Mouse (Mus musculus): ENCODE results near the gene Suv39h1. TPM values are rescaled to one million over a fixed set of nuclear protein-coding genes. Genes with fewer than 3 reads are reported as not detected.
"Not testable (repeated sequence)": the region's sequence is repeated elsewhere in the genome, so short reads cannot be mapped to it uniquely, and the experiment has no call there.

Suv39h1 gene
- polyA plus RNA-seq, 1 experiment from 2014 or later: 68.5 TPM

DNA sequence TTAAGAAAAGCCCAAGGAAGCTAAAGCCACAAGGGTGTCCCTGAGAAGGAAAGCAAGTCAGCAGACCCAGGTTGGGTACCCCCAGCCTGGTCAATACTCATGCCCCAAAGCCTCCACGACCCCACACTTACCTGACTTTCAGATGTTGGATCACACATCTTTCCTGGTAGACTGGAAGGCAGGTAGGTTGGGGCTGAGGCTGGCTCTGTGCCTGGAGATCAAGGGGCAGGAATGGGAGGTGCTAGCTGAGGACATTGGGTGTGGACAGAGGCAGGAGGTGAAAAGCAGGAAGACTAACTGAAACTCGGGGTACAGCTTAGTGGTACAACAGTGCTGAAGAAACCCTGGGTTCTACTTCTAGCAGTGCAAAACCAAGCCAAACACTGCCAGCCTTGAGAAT lies 56.3 kb downstream of the Suv39h1 start, which contains the start of gene Glod5:
TSS of gene Glod5 (minus strand) at position 207 of the 400 bp plus-strand sequence.
- ATAC-seq (ENCODE audit: low FRiP score, low read depth): no peak
- WGBS: 60% methylated on average over 2 of the region's 2 CpGs
- no peaks in the 10 kb centered on the region for H3K36me3 ChIP-seq
- H3K9me3 ChIP-seq: no peaks in the 10 kb centered on the region
- H3K27me3 ChIP-seq: no peaks in the 10 kb centered on the region
- H3K4me1 ChIP-seq: no peaks in the 10 kb centered on the region
- no peak within 1 kb of the TSS for H3K27ac ChIP-seq (replicated peaks)
- no peak within 1 kb of the TSS for H3K4me3 ChIP-seq
- no peak within 1 kb of the TSS for H3K9ac ChIP-seq (replicated peaks)
- H3K4me2 ChIP-seq (replicated peaks): no peak within 1 kb of the TSS

DNA sequence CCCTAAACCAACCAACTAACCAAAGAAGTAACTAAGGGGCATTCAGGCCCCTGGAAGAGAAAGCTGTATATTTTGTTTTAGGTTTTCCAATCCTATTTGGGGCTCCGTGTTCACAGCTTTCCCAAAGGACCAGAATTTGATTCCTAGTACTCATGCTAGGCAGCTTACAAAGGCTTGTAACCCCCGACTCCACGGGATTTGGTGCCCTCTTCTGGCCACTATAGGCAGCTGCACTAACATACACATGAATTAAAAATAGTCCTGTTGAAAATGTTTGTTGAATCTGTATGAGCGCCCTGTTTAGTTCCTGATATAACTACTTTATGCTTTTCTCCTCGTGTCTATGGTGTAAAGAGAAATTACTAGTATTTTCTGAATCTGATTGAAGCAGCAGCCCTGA lies 57.4 kb downstream of the Suv39h1 start:
- Histone ChIP-seq H3K36me3 (no peaks in the 10 kb centered on the region), H3K27ac (replicated peaks) (no peak overlapping the region), H3K4me3 (no peak overlapping the region), H3K4me1 (no peaks in the 10 kb centered on the region), H3K9ac (replicated peaks) (no peak overlapping the region), H3K9me3 (no peaks in the 10 kb centered on the region), H3K4me2 (replicated peaks) (no peak overlapping the region), H3K27me3 (no peaks in the 10 kb centered on the region)
- ATAC-seq (ENCODE audit: low FRiP score, low read depth): no peak
- 8% methylated on average over 5 of the region's 5 CpGs for WGBS

DNA sequence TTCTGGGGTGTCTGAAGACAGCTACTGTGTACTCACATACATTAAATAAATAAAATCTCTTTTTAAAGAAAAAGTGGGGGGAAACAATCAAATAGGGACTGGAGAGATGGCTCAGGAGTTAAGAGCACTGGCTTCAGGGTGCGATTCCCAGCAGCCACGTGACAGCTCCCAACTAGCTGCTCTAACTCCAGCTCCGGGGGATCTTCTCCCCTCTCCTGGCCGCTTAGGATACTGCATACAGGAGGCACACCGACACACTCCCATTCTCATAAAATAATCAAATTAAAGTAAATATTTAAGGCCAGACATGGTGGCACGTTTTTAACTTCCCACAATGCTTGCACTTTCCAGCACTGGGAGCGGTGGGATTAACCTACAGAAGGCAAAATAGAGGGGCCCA lies 58.9 kb downstream of the Suv39h1 start:
- not testable (repeated sequence) for H3K4me1 ChIP-seq; H3K4me3 ChIP-seq; H3K27ac ChIP-seq (replicated peaks); H3K4me2 ChIP-seq (replicated peaks); H3K36me3 ChIP-seq; H3K9me3 ChIP-seq; H3K27me3 ChIP-seq; ATAC-seq (ENCODE audit: low FRiP score, low read depth); H3K9ac ChIP-seq (replicated peaks)
- 26% methylated on average over 7 of the region's 7 CpGs for WGBS

DNA sequence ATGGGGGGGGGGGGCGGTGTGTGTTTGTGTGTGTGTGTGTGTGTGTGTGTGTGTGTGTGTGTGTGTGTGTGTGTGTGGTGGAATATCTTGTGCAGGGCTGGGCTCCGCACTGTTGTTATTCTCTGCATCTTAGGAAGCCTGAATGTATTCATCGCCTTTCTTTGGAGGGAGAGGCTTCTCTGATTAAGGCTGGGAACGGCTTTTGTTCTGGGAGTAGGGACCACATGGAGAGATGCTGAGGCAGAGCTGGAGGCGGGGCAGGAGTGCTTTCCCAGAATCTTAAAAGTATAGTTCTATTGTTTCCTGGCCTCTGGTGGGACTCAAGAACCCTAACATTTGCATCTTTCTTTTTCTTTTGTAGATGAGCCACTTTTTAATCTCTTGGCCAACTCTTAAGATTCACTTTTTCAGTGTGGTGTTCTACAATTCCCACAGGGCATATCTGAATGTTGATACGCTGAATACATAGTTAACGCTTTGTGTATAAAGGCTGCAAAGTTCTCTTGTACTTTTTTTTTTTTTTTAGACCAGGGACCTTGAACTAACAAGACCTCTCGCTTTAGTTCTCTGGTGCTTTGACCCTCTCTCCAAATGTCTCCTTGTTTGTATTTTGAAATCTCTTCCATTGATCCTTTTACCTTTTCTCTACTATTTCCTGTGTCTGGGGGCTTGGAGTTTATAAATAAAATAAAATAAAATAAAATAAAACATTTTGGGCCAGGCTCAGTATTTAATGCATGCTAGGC lies 60.8 kb downstream of the Suv39h1 start:
- Histone ChIP-seq H3K4me3 (no peak overlapping the region), H3K4me1 (0 out of 2 replicates have a peak, but pooled peaks cover under 1% of the 10 kb centered on the region), H3K27me3 (no peaks in the 10 kb centered on the region), H3K4me2 (replicated peaks) (no peak overlapping the region), H3K36me3 (no peaks in the 10 kb centered on the region), H3K9ac (replicated peaks) (no peak overlapping the region), H3K27ac (replicated peaks) (peak overlapping the region; percentile 56; the same call in 1 of the 2 replicates), H3K9me3 (no peaks in the 10 kb centered on the region)
- ATAC-seq (ENCODE audit: low FRiP score, low read depth): peak; percentile 86
- WGBS: 22% methylated on average over 8 of the region's 8 CpGs

DNA sequence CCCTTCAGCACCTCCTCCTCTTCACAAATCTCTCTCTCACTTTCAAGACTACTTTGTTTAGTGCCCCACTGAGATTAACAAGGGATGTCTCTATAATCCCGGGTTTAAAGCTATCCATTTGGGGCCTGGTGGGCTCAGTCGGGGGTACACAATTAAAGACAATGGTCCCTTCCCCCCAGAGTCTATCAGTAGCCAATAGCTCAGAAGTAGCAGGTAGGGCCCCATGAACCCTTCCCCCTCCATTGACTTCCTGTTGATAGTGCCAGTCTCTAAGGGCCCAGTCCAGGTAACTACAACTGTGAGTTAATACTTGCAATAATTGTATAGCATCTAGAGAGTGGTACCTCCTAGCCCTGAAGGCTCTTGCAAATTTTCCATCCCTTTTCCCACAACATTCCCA lies 61.4 kb downstream of the Suv39h1 start:
- ATAC-seq (ENCODE audit: low FRiP score, low read depth): peak; percentile 52
- H3K27me3 ChIP-seq: no peaks in the 10 kb centered on the region
- 23% methylated on average over 2 of the region's 2 CpGs for WGBS
- H3K9ac ChIP-seq (replicated peaks): no peak overlapping the region
- H3K4me3 ChIP-seq: no peak overlapping the region
- peak overlapping the region; percentile 56; the same call in 1 of the 2 replicates for H3K27ac ChIP-seq (replicated peaks)
- H3K4me1 ChIP-seq: peaks cover 4% of the 10 kb centered on the region; the same call in 1 of the 2 replicates
- no peaks in the 10 kb centered on the region for H3K36me3 ChIP-seq
- no peaks in the 10 kb centered on the region for H3K9me3 ChIP-seq
- H3K4me2 ChIP-seq (replicated peaks): no peak overlapping the region

Other genes with a start within 250 kb of the Suv39h1 start
- gene Otud5, start 233.4 kb downstream of the Suv39h1 start, polyA plus RNA-seq (2016; fragmentation: Nextera tagmentation; extraction: Ambion mirVana): 63.2 and 68.3 TPM in 2 replicates
- gene Pim2, start 196.5 kb downstream of the Suv39h1 start, polyA plus RNA-seq (2016; fragmentation: Nextera tagmentation; extraction: Ambion mirVana): 19.2 and 19.7 TPM in 2 replicates
- 31.0 and 31.4 TPM in 2 replicates for gene Slc35a2, start 190.7 kb downstream of the Suv39h1 start, polyA plus RNA-seq (2016; fragmentation: Nextera tagmentation; extraction: Ambion mirVana)
- 177 and 180 TPM in 2 replicates for gene Pqbp1, start 175.5 kb downstream of the Suv39h1 start, polyA plus RNA-seq (2016; fragmentation: Nextera tagmentation; extraction: Ambion mirVana)
- 156 and 160 TPM in 2 replicates for gene Timm17b, start 175.4 kb downstream of the Suv39h1 start, polyA plus RNA-seq (2016; fragmentation: Nextera tagmentation; extraction: Ambion mirVana)
- not detected in 2 replicates for gene Gm10491, start 166.9 kb downstream of the Suv39h1 start, polyA plus RNA-seq (2016; fragmentation: Nextera tagmentation; extraction: Ambion mirVana)
- gene Gm10490, start 165.2 kb downstream of the Suv39h1 start, polyA plus RNA-seq (2016; fragmentation: Nextera tagmentation; extraction: Ambion mirVana): not detected in 2 replicates
- gene Pcsk1n, start 154.9 kb downstream of the Suv39h1 start, polyA plus RNA-seq (2016; fragmentation: Nextera tagmentation; extraction: Ambion mirVana): 77.5 and 87.2 TPM in 2 replicates
- gene Eras, start 146.2 kb downstream of the Suv39h1 start, polyA plus RNA-seq (2016; fragmentation: Nextera tagmentation; extraction: Ambion mirVana): not detected in 2 replicates
- gene Hdac6, start 126.9 kb downstream of the Suv39h1 start, polyA plus RNA-seq (2016; fragmentation: Nextera tagmentation; extraction: Ambion mirVana): 80.1 and 87.9 TPM in 2 replicates
- gene Gata1, start 96.7 kb downstream of the Suv39h1 start, polyA plus RNA-seq (2016; fragmentation: Nextera tagmentation; extraction: Ambion mirVana): 1.5 TPM in 2 replicates
- gene Glod5, start 56.3 kb downstream of the Suv39h1 start, polyA plus RNA-seq (2016; fragmentation: Nextera tagmentation; extraction: Ambion mirVana): not detected in 2 replicates
- 0.22 and 0.26 TPM in 2 replicates for gene Was, start 15.7 kb upstream of the Suv39h1 start, polyA plus RNA-seq (2016; fragmentation: Nextera tagmentation; extraction: Ambion mirVana)
- gene Wdr13, start 58.1 kb upstream of the Suv39h1 start, polyA plus RNA-seq (2016; fragmentation: Nextera tagmentation; extraction: Ambion mirVana): 39.5 and 44.6 TPM in 2 replicates
- 397 and 431 TPM in 2 replicates for gene Rbm3, start 71.1 kb upstream of the Suv39h1 start, polyA plus RNA-seq (2016; fragmentation: Nextera tagmentation; extraction: Ambion mirVana)
- 12.7 and 13.2 TPM in 2 replicates for gene Tbc1d25, start 101.4 kb upstream of the Suv39h1 start, polyA plus RNA-seq (2016; fragmentation: Nextera tagmentation; extraction: Ambion mirVana)
- 26.3 and 32.6 TPM in 2 replicates for gene Ebp, start 118.8 kb upstream of the Suv39h1 start, polyA plus RNA-seq (2016; fragmentation: Nextera tagmentation; extraction: Ambion mirVana)
- gene Porcn, start 131.8 kb upstream of the Suv39h1 start, polyA plus RNA-seq (2016; fragmentation: Nextera tagmentation; extraction: Ambion mirVana): 23.2 and 25.0 TPM in 2 replicates
- 43.7 and 44.2 TPM in 2 replicates for gene Ftsj1, start 177.6 kb upstream of the Suv39h1 start, polyA plus RNA-seq (2016; fragmentation: Nextera tagmentation; extraction: Ambion mirVana)
- 7.3 and 7.7 TPM in 2 replicates for gene Slc38a5, start 196.4 kb upstream of the Suv39h1 start, polyA plus RNA-seq (2016; fragmentation: Nextera tagmentation; extraction: Ambion mirVana)